Mouse (Mus musculus): ENCODE measurements around the gene Rab33b. TPM values are rescaled to one million over a fixed set of nuclear protein-coding genes. Genes with fewer than 3 reads are reported as not detected.

Gene Rab33b
- polyA plus RNA-seq, 1 experiment from 2014 or later = 17.8 TPM

DNA sequence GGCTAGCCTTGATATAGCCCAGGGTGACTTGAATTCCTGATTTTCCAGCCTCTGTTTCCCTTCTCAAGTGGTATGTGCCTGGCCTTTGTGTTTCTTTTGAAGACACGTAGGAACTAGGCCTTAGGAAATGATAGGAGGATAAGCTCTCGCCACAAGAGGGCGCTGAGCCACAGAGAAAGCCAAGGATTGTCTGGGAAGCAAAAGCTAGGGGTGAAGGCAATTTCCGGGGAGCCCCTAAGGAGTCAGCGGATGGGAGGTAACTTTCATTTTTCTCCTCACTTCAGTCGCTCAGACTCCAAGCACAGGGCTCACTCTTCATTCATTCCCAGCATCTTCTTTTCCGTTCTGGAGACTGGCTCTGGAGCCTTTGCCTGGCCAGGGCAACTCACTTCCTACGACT lies 27.2 kb downstream of the Rab33b start:
- DNase-seq (peak; percentile 91), ATAC-seq (ENCODE audit: insufficient read depth) (peak; percentile 47)
- Histone ChIP-seq H3K4me3 (ENCODE audit: low read depth, low read length) (no peak overlapping the region), H3K9me3 (ENCODE audit: low read depth, low read length) (no peaks in the 10 kb centered on the region), H3K27me3 (ENCODE audit: insufficient read depth, low read length) (no peaks in the 10 kb centered on the region), H3K4me2 (peak overlapping the region; percentile 38), H3K4me1 (ENCODE audit: insufficient read depth) (no peaks in the 10 kb centered on the region), H3K9ac (no peak overlapping the region), H3K27ac (ENCODE audit: low read depth) (no peak overlapping the region), H3K36me3 (ENCODE audit: insufficient read depth) (no peaks in the 10 kb centered on the region)
- peak; percentile 91 for TF ChIP-seq CTCF (IDR thresholded peaks at IDR 0.05; ENCODE audit: low read depth)
- WGBS = 24% methylated on average over 8 of the region's 8 CpGs

DNA sequence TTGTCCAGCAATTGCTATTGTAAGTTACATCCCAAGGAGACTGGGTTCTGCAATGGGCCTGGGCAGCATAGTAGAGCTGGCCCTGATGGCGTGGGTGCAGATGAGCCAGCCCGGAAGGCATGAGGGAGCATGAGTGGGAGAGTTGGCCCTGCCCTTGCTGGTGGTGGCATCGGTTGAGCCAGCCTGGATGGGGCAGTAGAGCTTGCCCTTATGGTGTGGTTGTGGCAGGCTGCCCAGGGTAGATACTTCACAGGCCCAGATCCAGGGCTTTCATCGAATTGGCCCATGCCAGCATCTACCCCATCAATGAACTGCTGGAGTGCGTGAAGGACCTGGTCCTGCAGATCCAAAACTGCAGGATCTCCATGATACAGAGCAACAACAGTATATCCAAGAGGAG lies 28.3 kb downstream of the Rab33b start:
- Histone ChIP-seq H3K4me1 (ENCODE audit: insufficient read depth) (no peaks in the 10 kb centered on the region), H3K27ac (ENCODE audit: low read depth) (no peak overlapping the region), H3K4me3 (ENCODE audit: low read depth, low read length) (no peak overlapping the region), H3K9ac (no peak overlapping the region), H3K4me2 (no peak overlapping the region), H3K27me3 (ENCODE audit: insufficient read depth, low read length) (no peaks in the 10 kb centered on the region), H3K36me3 (ENCODE audit: insufficient read depth) (peaks cover 6% of the 10 kb centered on the region; the same call in 1 of the 2 replicates), H3K9me3 (ENCODE audit: low read depth, low read length) (no peaks in the 10 kb centered on the region)
- 87% methylated on average over 5 of the region's 5 CpGs for WGBS
- ATAC-seq (ENCODE audit: insufficient read depth) (no peak), DNase-seq (no peak)
- no peak for TF ChIP-seq CTCF (IDR thresholded peaks at IDR 0.05; ENCODE audit: low read depth)

DNA sequence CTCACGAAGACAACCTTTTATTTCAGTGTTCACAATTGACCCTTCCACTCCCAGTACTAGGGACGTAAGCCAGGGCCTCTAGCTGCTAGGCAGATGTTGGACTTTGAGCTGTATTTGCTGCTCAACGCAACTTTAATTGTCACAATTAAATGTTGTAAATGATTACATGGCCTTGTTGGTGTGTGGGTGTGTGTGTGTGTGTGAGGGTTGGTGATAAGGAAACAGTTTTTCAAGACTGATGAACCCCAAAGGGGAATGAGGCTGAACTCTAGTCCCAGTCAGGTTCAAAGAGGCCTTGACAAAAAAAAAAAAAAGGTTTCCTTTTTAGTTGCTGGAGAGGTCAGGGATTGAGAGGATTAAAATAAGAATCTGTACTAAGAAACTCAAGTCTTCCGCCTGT lies 33.7 kb downstream of the Rab33b start:
- no peak overlapping the region for H3K4me2 ChIP-seq
- H3K4me1 ChIP-seq (ENCODE audit: insufficient read depth) = no peaks in the 10 kb centered on the region
- WGBS = 85% methylated on average over 4 of the region's 4 CpGs
- ATAC-seq (ENCODE audit: insufficient read depth) = no peak
- no peak overlapping the region for H3K9ac ChIP-seq
- DNase-seq = no peak
- no peak for TF ChIP-seq CTCF (IDR thresholded peaks at IDR 0.05; ENCODE audit: low read depth)
- H3K27me3 ChIP-seq (ENCODE audit: insufficient read depth, low read length) = no peaks in the 10 kb centered on the region
- no peaks in the 10 kb centered on the region for H3K9me3 ChIP-seq (ENCODE audit: low read depth, low read length)
- H3K36me3 ChIP-seq (ENCODE audit: insufficient read depth) = peaks cover 34% of the 10 kb centered on the region
- H3K4me3 ChIP-seq (ENCODE audit: low read depth, low read length) = no peak overlapping the region
- no peak overlapping the region for H3K27ac ChIP-seq (ENCODE audit: low read depth)

DNA sequence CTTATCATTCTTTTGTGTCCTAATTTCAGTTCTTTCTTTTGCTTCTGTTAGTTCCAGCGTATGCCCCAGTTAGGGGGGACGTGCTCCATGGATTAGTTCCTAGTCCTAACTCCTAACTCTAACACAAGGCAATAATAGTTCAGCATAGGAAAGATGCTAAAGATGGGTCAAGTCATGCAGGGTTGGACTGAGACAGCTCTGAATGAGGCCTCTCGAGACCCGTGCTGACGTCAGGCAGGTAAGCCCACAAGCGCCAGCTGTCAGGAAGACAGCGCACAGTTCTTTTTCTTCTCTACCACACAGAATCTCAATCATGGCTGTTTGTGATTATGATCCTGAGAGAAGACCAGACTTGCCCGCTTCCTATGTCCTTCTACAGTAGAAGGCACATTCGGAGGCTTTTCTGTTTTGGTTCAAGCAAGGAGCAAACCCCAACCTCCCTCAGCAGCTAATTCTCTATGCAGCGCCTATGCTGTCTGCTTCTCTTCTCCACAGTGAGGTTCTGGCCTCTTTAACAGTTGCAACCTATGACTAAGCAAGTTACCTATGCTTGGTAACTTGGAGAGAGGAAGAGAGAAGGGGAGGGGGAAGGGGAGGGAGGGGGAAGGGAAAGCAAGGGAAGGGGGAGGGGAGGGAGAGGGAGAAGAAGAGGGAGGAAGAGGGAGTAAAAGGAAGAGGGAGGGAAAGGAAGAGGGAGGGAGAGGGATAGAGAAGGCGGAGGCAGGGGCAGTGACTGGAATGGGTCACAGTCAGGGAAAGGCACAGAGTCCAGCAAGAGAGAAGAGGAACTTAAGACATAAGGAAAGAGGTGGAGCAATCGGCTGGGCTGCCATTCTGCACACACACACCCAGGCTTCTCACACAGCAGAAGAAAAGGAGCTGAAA lies 34.4 kb downstream of the Rab33b start:
- Histone ChIP-seq H3K4me1 (ENCODE audit: insufficient read depth) (no peaks in the 10 kb centered on the region), H3K36me3 (ENCODE audit: insufficient read depth) (peaks cover 40% of the 10 kb centered on the region), H3K4me2 (no peak overlapping the region), H3K9me3 (ENCODE audit: low read depth, low read length) (no peaks in the 10 kb centered on the region), H3K4me3 (ENCODE audit: low read depth, low read length) (no peak overlapping the region), H3K27me3 (ENCODE audit: insufficient read depth, low read length) (no peaks in the 10 kb centered on the region), H3K27ac (ENCODE audit: low read depth) (no peak overlapping the region), H3K9ac (no peak overlapping the region)
- no peak for DNase-seq
- ATAC-seq (ENCODE audit: insufficient read depth) = no peak
- WGBS = 75% methylated on average over 12 of the region's 12 CpGs
- no peak for TF ChIP-seq CTCF (IDR thresholded peaks at IDR 0.05; ENCODE audit: low read depth)

DNA sequence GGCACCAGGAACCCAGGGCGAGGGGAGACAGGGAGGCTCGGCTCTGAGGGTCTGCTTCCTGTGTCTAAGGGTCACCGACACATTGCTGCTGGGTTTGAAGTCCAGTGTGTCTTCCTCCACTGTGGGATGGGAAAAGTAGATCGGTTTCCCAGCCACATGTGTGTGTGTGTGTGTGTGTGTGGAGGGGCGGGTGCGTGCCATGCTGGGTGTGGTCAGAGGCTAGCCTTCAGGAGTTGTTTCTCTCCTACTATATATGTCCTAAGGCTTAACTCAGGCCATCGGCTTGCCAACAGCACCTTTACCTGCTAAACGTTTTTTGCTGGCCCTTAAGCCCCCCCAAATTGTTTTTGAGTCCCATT lies 35.0 kb downstream of the Rab33b start:
- TF ChIP-seq CTCF (IDR thresholded peaks at IDR 0.05; ENCODE audit: low read depth) = no peak
- Histone ChIP-seq H3K4me2 (no peak overlapping the region), H3K36me3 (ENCODE audit: insufficient read depth) (peaks cover 46% of the 10 kb centered on the region), H3K27ac (ENCODE audit: low read depth) (no peak overlapping the region), H3K27me3 (ENCODE audit: insufficient read depth, low read length) (no peaks in the 10 kb centered on the region), H3K9me3 (ENCODE audit: low read depth, low read length) (no peaks in the 10 kb centered on the region), H3K4me1 (ENCODE audit: insufficient read depth) (no peaks in the 10 kb centered on the region), H3K9ac (no peak overlapping the region), H3K4me3 (ENCODE audit: low read depth, low read length) (no peak overlapping the region)
- no peak for ATAC-seq (ENCODE audit: insufficient read depth)
- no peak for DNase-seq
- 65% methylated on average over 8 of the region's 8 CpGs for WGBS

DNA sequence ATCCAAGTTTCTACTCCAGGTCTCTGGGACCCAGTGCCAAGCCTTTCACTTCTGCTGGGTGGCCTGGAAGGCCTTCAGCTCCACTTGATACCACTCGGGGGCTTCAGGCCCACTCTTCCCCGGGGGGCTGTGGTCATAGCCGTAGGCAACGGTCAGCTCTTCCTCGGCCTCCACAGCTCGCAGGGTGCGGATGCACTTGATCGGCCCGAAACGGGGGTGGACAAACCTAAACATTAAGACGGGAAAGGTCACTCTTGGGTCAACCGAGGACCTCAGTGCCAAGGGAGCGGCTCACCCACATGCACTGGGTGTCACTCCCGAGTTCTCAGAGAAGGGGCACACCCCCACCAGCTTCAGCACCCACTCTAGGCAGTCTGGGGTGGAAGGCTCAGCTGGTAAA lies 37.5 kb downstream of the Rab33b start:
- ATAC-seq (ENCODE audit: insufficient read depth) (no peak), DNase-seq (no peak)
- H3K4me3 ChIP-seq (ENCODE audit: low read depth, low read length) = no peak overlapping the region
- peaks cover 67% of the 10 kb centered on the region for H3K36me3 ChIP-seq (ENCODE audit: insufficient read depth)
- 82% methylated on average over 14 of the region's 14 CpGs for WGBS
- no peak overlapping the region for H3K4me2 ChIP-seq
- H3K27ac ChIP-seq (ENCODE audit: low read depth) = no peak overlapping the region
- no peaks in the 10 kb centered on the region for H3K27me3 ChIP-seq (ENCODE audit: insufficient read depth, low read length)
- H3K4me1 ChIP-seq (ENCODE audit: insufficient read depth) = no peaks in the 10 kb centered on the region
- no peaks in the 10 kb centered on the region for H3K9me3 ChIP-seq (ENCODE audit: low read depth, low read length)
- TF ChIP-seq CTCF (IDR thresholded peaks at IDR 0.05; ENCODE audit: low read depth) = no peak
- no peak overlapping the region for H3K9ac ChIP-seq

DNA sequence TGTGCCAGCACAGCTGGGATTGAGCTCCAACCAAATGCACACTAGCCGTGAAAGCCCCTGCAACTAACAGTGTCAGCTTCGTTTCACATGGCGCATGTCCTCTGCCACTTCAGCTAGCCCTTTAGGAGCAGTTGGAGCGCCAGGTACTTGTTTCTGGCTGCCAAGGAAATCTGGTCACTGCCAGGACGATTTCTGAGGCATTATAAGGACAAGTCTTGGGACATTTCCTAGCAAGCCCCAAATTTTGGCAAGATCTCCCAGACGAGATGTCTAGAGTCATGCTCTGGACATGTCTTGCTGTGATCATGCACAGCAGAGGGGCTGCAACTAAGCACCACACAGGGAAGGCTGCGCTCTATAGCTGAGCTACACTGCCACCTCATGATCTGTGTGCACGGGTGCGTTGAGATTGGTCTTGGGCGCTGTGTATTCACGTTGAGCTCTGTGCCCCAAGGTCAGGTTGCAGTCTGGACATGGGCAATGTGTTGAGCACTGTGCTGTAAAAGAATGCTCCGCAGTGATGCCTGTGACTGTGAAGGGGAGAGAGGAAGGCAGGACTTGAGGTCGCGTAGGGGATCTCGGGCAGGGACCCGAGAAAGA lies 41.6 kb downstream of the Rab33b start:
- Histone ChIP-seq H3K4me3 (ENCODE audit: low read depth, low read length) (no peak overlapping the region), H3K27ac (ENCODE audit: low read depth) (no peak overlapping the region), H3K9me3 (ENCODE audit: low read depth, low read length) (no peaks in the 10 kb centered on the region), H3K9ac (no peak overlapping the region), H3K36me3 (ENCODE audit: insufficient read depth) (peaks cover 80% of the 10 kb centered on the region), H3K4me1 (ENCODE audit: insufficient read depth) (no peaks in the 10 kb centered on the region), H3K4me2 (no peak overlapping the region), H3K27me3 (ENCODE audit: insufficient read depth, low read length) (no peaks in the 10 kb centered on the region)
- DNase-seq = no peak
- WGBS = 82% methylated on average over 16 of the region's 16 CpGs
- TF ChIP-seq CTCF (IDR thresholded peaks at IDR 0.05; ENCODE audit: low read depth) = no peak
- no peak for ATAC-seq (ENCODE audit: insufficient read depth)
